Mouse (Mus musculus) cerebellum, adult (tissue): ENCODE measurements around the gene Ptk7.

Source experiments
- ATAC-seq: cut with Nextera tagmentation; 2 replicates; pipeline ENCODE4 v1.9.2; 2017; ENCODE audit warnings: mild to moderate bottlenecking, moderate library complexity, mixed read lengths; ENCODE audit not compliant: insufficient number of reproducible peaks, low FRiP score, low TSS enrichment

The Ptk7 gene

GRCm38 (mm10) chr17:46545813-46546564 is 83.3 kb downstream of the Ptk7 start, which contains the start of gene Cul9:
Cul9 (minus strand) TSS chr17:46546388.
- peak; percentile 90 for ATAC-seq

- no peak for ATAC-seq
These were observed 85.6 kb downstream of the Ptk7 start for GRCm38 (mm10) chr17:46543661-46544060.

GRCm38 (mm10) chr17:46525579-46526307 is 103.6 kb downstream of the Ptk7 start:
- ATAC-seq = peak; percentile 56; the same call in 1 of the 2 replicates

- ATAC-seq = no peak
These were observed 104.2 kb downstream of the Ptk7 start for GRCm38 (mm10) chr17:46525065-46525464.

- ATAC-seq = no peak
These were observed 107.2 kb downstream of the Ptk7 start for GRCm38 (mm10) chr17:46521963-46522668.

- no peak for ATAC-seq
These were observed 108.1 kb downstream of the Ptk7 start for GRCm38 (mm10) chr17:46521174-46521573.

- ATAC-seq = no peak
These were observed 108.8 kb downstream of the Ptk7 start for GRCm38 (mm10) chr17:46520385-46520979.

GRCm38 (mm10) chr17:46519971-46520370 is 109.3 kb downstream of the Ptk7 start:
- ATAC-seq = no peak
